Mouse (Mus musculus) forebrain, embryonic 10.5 days (tissue): ENCODE measurements around the gene Gm29276. TPM values are rescaled to one million over a fixed set of nuclear protein-coding genes. Genes with fewer than 3 reads are reported as not detected.
"Not testable (repeated sequence)": the region's sequence is repeated elsewhere in the genome, so short reads cannot be mapped to it uniquely, and the experiment has no call there.

Experiments used
- DNase-seq: peaks from one replicate; pipeline ENCODE4 v3.0.0-alpha.2; 2017; ENCODE audit warnings: low spot score; ENCODE audit errors: extremely low spot score
- H3K27ac ChIP-seq: fragments of 300-500 bp; sonication (generic); 2 replicates; pipeline ENCODE4 v1.5.1; 2016; ENCODE audit warnings: mild to moderate bottlenecking
- H3K27me3 ChIP-seq: fragments of 300-500 bp; sonication (generic); 2 replicates; pipeline ENCODE4 v1.6.1; 2016; ENCODE audit warnings: mild to moderate bottlenecking; ENCODE audit not compliant: poor library complexity, severe bottlenecking
- H3K36me3 ChIP-seq: fragments of 300-500 bp; sonication (generic); replicated peaks from 2 replicates; pipeline ENCODE4 v1.6.1; 2016; ENCODE audit warnings: mild to moderate bottlenecking, moderate library complexity
- H3K4me1 ChIP-seq: fragments of 300-500 bp; sonication (generic); 2 replicates; pipeline ENCODE4 v1.6.1; 2016
- H3K4me3 ChIP-seq: fragments of 300-500 bp; sonication (generic); 2 replicates; pipeline ENCODE4 v1.5.1; 2016; ENCODE audit warnings: mild to moderate bottlenecking, moderate library complexity
- H3K9me3 ChIP-seq: fragments of 300-500 bp; sonication (generic); 2 replicates; pipeline ENCODE4 v1.6.1; 2016; ENCODE audit warnings: mild to moderate bottlenecking, moderate library complexity
- WGBS: fragments of 180-500 bp; shearing (Covaris S2); methylation state at CpG from one replicate; pipeline ENCODE4 v1.1.7; 2016; 5-methylcytosine and 5-hydroxymethylcytosine counted together
- polyA plus RNA-seq: library from polyadenylated mRNA; unstranded; fragments of >200 nt; fragmentation: Nextera tagmentation; extraction: Ambion mirVana; gene quantifications from 2 replicates; pipeline ENCODE4 v1.2.1, GENCODE M21; 2016

The Gm29276 gene
- not detected in 2 replicates for polyA plus RNA-seq

- not testable (repeated sequence) for DNase-seq, H3K9me3 ChIP-seq, H3K27me3 ChIP-seq, H3K4me3 ChIP-seq, H3K4me1 ChIP-seq, H3K27ac ChIP-seq, H3K36me3 ChIP-seq
- 86% methylated on average over 1 of the region's 7 CpGs for WGBS
Measured at GRCm38 (mm10) chrY:42582150-42582549, at the start of gene Gm29276. Gene Gm29276, minus strand, starts transcription at chrY:42582250.
